Mouse (Mus musculus) small intestine, adult 2 months (tissue): ENCODE measurements around the gene Olfr1377. TPM values are rescaled to one million over a fixed set of nuclear protein-coding genes. Genes with fewer than 3 reads are reported as not detected.
"Not testable (repeated sequence)": the region's sequence is repeated elsewhere in the genome, so short reads cannot be mapped to it uniquely, and the experiment has no call there.

Source experiments
- H3K27ac ChIP-seq: fragments of 200-500 bp; 2 replicates; pipeline ENCODE4 v1.5.1; 2012; ENCODE audit warnings: low read depth, low read length, control low read depth, inconsistent platforms; ENCODE audit not compliant: insufficient read depth
- H3K27me3 ChIP-seq: fragments of 200-500 bp; 2 replicates; pipeline ENCODE4 v1.6.1; 2012; ENCODE audit warnings: mild to moderate bottlenecking, moderate library complexity, low read length, inconsistent platforms; ENCODE audit not compliant: control insufficient read depth, insufficient read depth
- H3K36me3 ChIP-seq: fragments of 200-500 bp; 2 replicates; pipeline ENCODE4 v1.6.1; 2012; ENCODE audit warnings: mild to moderate bottlenecking, low read length, control low read depth, inconsistent platforms; ENCODE audit not compliant: control insufficient read depth, insufficient read depth
- H3K4me1 ChIP-seq: fragments of 200-500 bp; 2 replicates; pipeline ENCODE4 v1.6.1; 2012; ENCODE audit warnings: low read length, inconsistent platforms, mixed read lengths; ENCODE audit not compliant: control insufficient read depth, insufficient read depth, insufficient read length
- H3K4me3 ChIP-seq: fragments of 200-500 bp; 2 replicates; pipeline ENCODE4 v1.5.1; 2012; ENCODE audit warnings: low read depth, mild to moderate bottlenecking, control low read depth, inconsistent platforms, low read length, moderate library complexity
- CTCF ChIP-seq: fragments of 200-500 bp; IDR thresholded peaks from 2 replicates; pipeline ENCODE4 v1.5.1; 2012; ENCODE audit warnings: low read depth, mild to moderate bottlenecking, control low read depth, inconsistent platforms, low read length, moderate library complexity, mixed read lengths; ENCODE audit not compliant: insufficient replicate concordance, insufficient read length; ENCODE audit errors: extremely low read depth
- POLR2A ChIP-seq: fragments of 200-500 bp; IDR thresholded peaks from 2 replicates; pipeline ENCODE4 v1.6.1; 2012; ENCODE audit warnings: low read depth, mild to moderate bottlenecking, control low read depth, inconsistent platforms, low read length, moderate library complexity
- WGBS: fragments of 180-500 bp; shearing (Covaris S2); methylation state at CpG from one replicate; pipeline ENCODE4 v1.1.7; 2018; 5-methylcytosine and 5-hydroxymethylcytosine counted together
- polyA plus RNA-seq: library from polyadenylated mRNA; depleted of rRNA; stranded (reverse); fragments of >200 nt; gene quantifications from 2 replicates; pipeline ENCODE4 v1.2.3, GENCODE M21; 2012; rRNA removed

Olfr1377 gene
- polyA plus RNA-seq, 1 experiment: not detected

- Histone ChIP-seq H3K27me3 (no peaks in the 10 kb centered on the region; the same call in 1 of the 2 replicates), H3K36me3 (no peaks in the 10 kb centered on the region), H3K4me3 (no peak overlapping the region), H3K4me1 (no peaks in the 10 kb centered on the region), H3K27ac (no peak overlapping the region)
- 49% methylated on average over 2 of the region's 2 CpGs for WGBS
- TF ChIP-seq POLR2A (no peak), CTCF (no peak)
These were observed 48.5 kb downstream of the Olfr1377 start for GRCm38 (mm10) chr11:51030225-51030624.

- Histone ChIP-seq H3K27ac (no peak overlapping the region), H3K4me3 (no peak overlapping the region), H3K36me3 (no peaks in the 10 kb centered on the region), H3K27me3 (no peaks in the 10 kb centered on the region; the same call in 1 of the 2 replicates), H3K4me1 (no peaks in the 10 kb centered on the region)
- WGBS: 35% methylated on average over 1 of the region's 1 CpGs
- TF ChIP-seq POLR2A: no peak
- no peak for TF ChIP-seq CTCF
These were observed 51.1 kb downstream of the Olfr1377 start for GRCm38 (mm10) chr11:51032851-51033250.

GRCm38 (mm10) chr11:51034141-51034540 is 52.4 kb downstream of the Olfr1377 start:
- not testable (repeated sequence) for H3K27ac ChIP-seq, H3K36me3 ChIP-seq, H3K4me3 ChIP-seq, H3K4me1 ChIP-seq, H3K27me3 ChIP-seq

GRCm38 (mm10) chr11:51035951-51036350 is 54.2 kb downstream of the Olfr1377 start:
- Histone ChIP-seq H3K27ac (no peak overlapping the region), H3K4me1 (no peaks in the 10 kb centered on the region), H3K27me3 (no peaks in the 10 kb centered on the region; the same call in 1 of the 2 replicates), H3K4me3 (no peak overlapping the region), H3K36me3 (no peaks in the 10 kb centered on the region)
- 69% methylated on average over 2 of the region's 2 CpGs for WGBS
- no peak for TF ChIP-seq POLR2A
- no peak for TF ChIP-seq CTCF

Other genes with a start within 250 kb of the Olfr1377 start
- gene Zfp354c, start 154.2 kb upstream of the Olfr1377 start, polyA plus RNA-seq: 0.19 and 0.38 TPM in 2 replicates
- 0.05 TPM in 1 of 2 replicates, not detected in the other for gene Zfp879, start 140.4 kb upstream of the Olfr1377 start, polyA plus RNA-seq
- gene Grm6, start 131.3 kb upstream of the Olfr1377 start, polyA plus RNA-seq: 0.24 and 0.53 TPM in 2 replicates
- gene Zfp454, start 94.3 kb upstream of the Olfr1377 start, polyA plus RNA-seq: not detected in 2 replicates
- gene Zfp2, start 65.8 kb upstream of the Olfr1377 start, polyA plus RNA-seq: 0.09 and 0.61 TPM in 2 replicates
- gene Zfp354b, start 50.3 kb upstream of the Olfr1377 start, polyA plus RNA-seq: not detected in 2 replicates
- not detected in 2 replicates for gene 4933414I15Rik, start 38.2 kb upstream of the Olfr1377 start, polyA plus RNA-seq
- gene Prop1, start 28.2 kb upstream of the Olfr1377 start, polyA plus RNA-seq: 0.08 TPM in 1 of 2 replicates, not detected in the other
- not detected in 2 replicates for gene Olfr1378, start 15.4 kb upstream of the Olfr1377 start, polyA plus RNA-seq
- gene Olfr51, start 21.6 kb downstream of the Olfr1377 start, polyA plus RNA-seq: not detected in 2 replicates
- gene Olfr54, start 32.3 kb downstream of the Olfr1377 start, polyA plus RNA-seq: not detected in 2 replicates
- gene Olfr1375, start 66.1 kb downstream of the Olfr1377 start, polyA plus RNA-seq: not detected in 2 replicates
- gene Zfp354a, start 77.3 kb downstream of the Olfr1377 start, polyA plus RNA-seq: 0.09 and 0.10 TPM in 2 replicates
- gene Gm12569, start 238.5 kb downstream of the Olfr1377 start, polyA plus RNA-seq: not detected in 2 replicates